Mouse (Mus musculus) heart, postnatal 0 days (tissue): Measurements from ENCODE around the gene Bak1. TPM values are rescaled to one million over a fixed set of nuclear protein-coding genes. Genes with fewer than 3 reads are reported as not detected.

ENCODE experiments used
- ATAC-seq: fragments of 200-750 bp; cut with Nextera tagmentation; 2 replicates; pipeline ENCODE4 v1.8.0; 2017; ENCODE audit warnings: low read depth, moderate number of reproducible peaks, moderate library complexity; ENCODE audit not compliant: insufficient read depth
- DNase-seq: peaks from one replicate; pipeline ENCODE4 v3.0.0-alpha.2; 2016; ENCODE audit warnings: low spot score
- H3K27ac ChIP-seq: fragments of 300-500 bp; sonication (generic); 2 replicates; pipeline ENCODE4 v1.5.1; 2014; ENCODE audit warnings: low read depth, mild to moderate bottlenecking
- H3K27me3 ChIP-seq: fragments of 300-500 bp; sonication (generic); 2 replicates; pipeline ENCODE4 v1.6.1; 2014; ENCODE audit warnings: low read length, mixed read lengths; ENCODE audit not compliant: control insufficient read depth, insufficient read depth
- H3K36me3 ChIP-seq: fragments of 300-500 bp; sonication (generic); replicated peaks from 2 replicates; pipeline ENCODE4 v1.6.1; 2014; ENCODE audit warnings: low read length, mixed read lengths; ENCODE audit not compliant: control insufficient read depth, insufficient read depth
- H3K4me1 ChIP-seq: fragments of 300-500 bp; sonication (generic); 2 replicates; pipeline ENCODE4 v1.6.1; 2014; ENCODE audit warnings: antibody characterized with exemption; ENCODE audit not compliant: control insufficient read depth, insufficient read depth
- H3K4me2 ChIP-seq: fragments of 300-500 bp; sonication (generic); 2 replicates; pipeline ENCODE4 v1.6.1; 2014; ENCODE audit warnings: low read depth, mild to moderate bottlenecking, low read length, moderate library complexity
- H3K4me3 ChIP-seq: fragments of 300-500 bp; sonication (generic); 2 replicates; pipeline ENCODE4 v1.5.1; 2014; ENCODE audit warnings: low read depth, low read length
- H3K9ac ChIP-seq: fragments of 300-500 bp; sonication (generic); replicated peaks from 2 replicates; pipeline ENCODE4 v1.6.1; 2014; ENCODE audit warnings: low read depth, low read length, mixed read lengths
- H3K9me3 ChIP-seq: fragments of 300-500 bp; sonication (generic); replicated peaks from 2 replicates; pipeline ENCODE4 v1.6.1; 2016; ENCODE audit warnings: low read length; ENCODE audit not compliant: control insufficient read depth
- CTCF ChIP-seq: IDR thresholded peaks from 2 replicates; pipeline ENCODE4 v1.5.1; 2016; ENCODE audit warnings: antibody characterized with exemption, control low read depth, low read depth
- EP300 ChIP-seq: IDR thresholded peaks from 2 replicates; pipeline ENCODE4 v1.6.1; 2016; ENCODE audit warnings: antibody characterized with exemption, low read depth
- WGBS: fragments of 180-500 bp; shearing (Covaris S2); extraction: QIAGEN DNeasy Blood & Tissue Kit; methylation state at CpG from one replicate; pipeline ENCODE4 v1.1.7; 2014; 5-methylcytosine and 5-hydroxymethylcytosine counted together
- polyA plus RNA-seq: library from polyadenylated mRNA; unstranded; fragments of >200 nt; fragmentation: Nextera tagmentation; extraction: Ambion mirVana; gene quantifications from 2 replicates; pipeline ENCODE4 v1.2.1, GENCODE M21; 2015
- total RNA-seq: library from RNA; depleted of rRNA; stranded (reverse); fragments of >200 nt; gene quantifications from 2 replicates; pipeline ENCODE4 v1.2.3, GENCODE M21; 2014; ENCODE audit warnings: low replicate concordance; rRNA removed

Gene Bak1
- total and polyA plus RNA-seq, 2 experiments from 2014 or later: 4.5 to 82.4 TPM

DNA sequence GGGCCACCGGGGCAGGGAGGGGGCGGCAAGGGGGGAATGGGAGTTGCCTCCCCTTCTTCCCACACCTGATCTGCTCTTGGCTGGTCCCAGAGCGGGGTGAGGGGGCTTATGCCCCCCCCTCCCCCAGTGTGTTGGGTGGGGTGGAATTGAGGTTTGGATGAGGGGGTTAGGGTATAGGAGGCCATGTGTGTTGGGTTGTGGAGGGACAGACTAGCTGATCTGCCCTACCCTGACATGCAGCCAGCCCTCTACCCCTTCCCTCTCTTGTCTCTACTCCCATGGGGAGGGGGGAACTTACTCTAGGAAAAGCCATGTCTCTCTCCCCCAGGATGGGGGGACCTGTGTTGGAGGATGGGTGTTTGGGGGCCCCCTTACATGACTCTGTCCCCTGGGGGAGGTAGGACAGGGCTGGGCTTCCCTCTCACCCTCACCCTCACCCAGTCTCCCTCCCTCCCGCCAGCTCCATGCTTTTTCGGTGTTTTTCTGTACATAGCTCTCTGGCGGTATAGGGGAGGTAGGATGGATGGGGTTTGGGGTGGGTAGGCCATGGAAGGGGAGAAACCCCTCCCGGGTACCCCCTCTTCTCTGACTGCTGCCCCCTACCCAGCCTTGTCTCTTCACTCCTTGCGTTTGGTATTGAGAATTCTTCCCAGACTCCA, 57.4 kb downstream of the Bak1 start:
- Histone ChIP-seq H3K4me2 (no peak overlapping the region), H3K27me3 (no peaks in the 10 kb centered on the region), H3K9me3 (no peaks in the 10 kb centered on the region), H3K9ac (peak overlapping the region; percentile 73; the same call in 1 of the 2 replicates), H3K4me1 (peaks cover 14% of the 10 kb centered on the region), H3K4me3 (no peak overlapping the region), H3K36me3 (peaks cover 26% of the 10 kb centered on the region), H3K27ac (no peak overlapping the region)
- TF ChIP-seq EP300 (no peak), CTCF (no peak)
- no peak for DNase-seq
- no peak for ATAC-seq
- 54% methylated on average over 6 of the region's 8 CpGs for WGBS

DNA sequence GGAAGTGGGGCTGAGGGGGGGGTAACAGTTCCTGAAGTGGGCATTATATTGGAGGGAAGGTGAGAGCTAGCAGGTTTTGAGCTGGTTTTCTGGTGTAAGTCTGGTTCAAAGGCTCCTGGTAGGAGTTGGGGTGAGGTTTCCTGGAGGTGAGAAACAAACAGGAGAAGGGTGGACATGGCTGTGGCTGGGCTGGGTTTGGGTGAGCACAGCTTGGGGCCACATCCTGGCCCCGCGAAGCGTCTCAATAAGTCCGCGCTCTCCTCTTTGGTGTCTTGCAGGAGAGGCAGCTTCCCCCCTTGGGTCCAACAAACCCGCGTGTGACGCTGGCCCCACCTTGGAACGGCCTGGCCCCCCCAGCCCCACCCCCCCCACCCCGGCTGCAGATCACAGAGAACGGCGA, 58.6 kb downstream of the Bak1 start:
- H3K4me3 ChIP-seq: no peak overlapping the region
- no peaks in the 10 kb centered on the region for H3K27me3 ChIP-seq
- H3K4me2 ChIP-seq: no peak overlapping the region
- TF ChIP-seq EP300 (no peak), CTCF (no peak)
- peaks cover 14% of the 10 kb centered on the region for H3K4me1 ChIP-seq
- H3K36me3 ChIP-seq: peaks cover 15% of the 10 kb centered on the region
- no peak overlapping the region for H3K9ac ChIP-seq
- WGBS: 65% methylated on average over 12 of the region's 12 CpGs
- no peaks in the 10 kb centered on the region for H3K9me3 ChIP-seq
- ATAC-seq: no peak
- no peak for DNase-seq
- no peak overlapping the region for H3K27ac ChIP-seq

Other genes starting within 250 kb of the Bak1 start
- gene Bnip1, start 247.9 kb downstream of the Bak1 start, total RNA-seq: 45.6 and 58.6 TPM in 2 replicates
- gene Bnip1, start 247.9 kb downstream of the Bak1 start, polyA plus RNA-seq: 50.5 and 50.9 TPM in 2 replicates
- gene Nkx2-5, start 184.0 kb downstream of the Bak1 start, total RNA-seq: 284 and 346 TPM in 2 replicates
- 139 and 155 TPM in 2 replicates for gene Nkx2-5, start 184.0 kb downstream of the Bak1 start, polyA plus RNA-seq
- 4.5 and 4.8 TPM in 2 replicates for gene Kifc5b, start 111.9 kb downstream of the Bak1 start, total RNA-seq
- 0.93 and 1.5 TPM in 2 replicates for gene Kifc5b, start 111.9 kb downstream of the Bak1 start, polyA plus RNA-seq
- gene Phf1, start 96.0 kb downstream of the Bak1 start, total RNA-seq: 13.7 and 16.3 TPM in 2 replicates
- 6.3 and 7.2 TPM in 2 replicates for gene Phf1, start 96.0 kb downstream of the Bak1 start, polyA plus RNA-seq
- gene Cuta, start 89.4 kb downstream of the Bak1 start, total RNA-seq: 80.2 and 107 TPM in 2 replicates
- 180 and 193 TPM in 2 replicates for gene Cuta, start 89.4 kb downstream of the Bak1 start, polyA plus RNA-seq
- 4.3 and 6.6 TPM in 2 replicates for gene Syngap1, start 87.8 kb downstream of the Bak1 start, total RNA-seq
- 0.41 and 0.45 TPM in 2 replicates for gene Syngap1, start 87.8 kb downstream of the Bak1 start, polyA plus RNA-seq
- gene Zbtb9, start 55.8 kb downstream of the Bak1 start, total RNA-seq: 4.0 and 10.9 TPM in 2 replicates
- gene Zbtb9, start 55.8 kb downstream of the Bak1 start, polyA plus RNA-seq: 5.0 and 5.4 TPM in 2 replicates
- 6.9 and 7.0 TPM in 2 replicates for gene Itpr3, start 28.3 kb upstream of the Bak1 start, total RNA-seq
- gene Itpr3, start 28.3 kb upstream of the Bak1 start, polyA plus RNA-seq: 0.75 and 0.89 TPM in 2 replicates
- 301 and 397 TPM in 2 replicates for gene Uqcc2, start 104.9 kb upstream of the Bak1 start, total RNA-seq
- gene Uqcc2, start 104.9 kb upstream of the Bak1 start, polyA plus RNA-seq: 419 and 436 TPM in 2 replicates
- gene Ip6k3, start 138.8 kb upstream of the Bak1 start, total RNA-seq: 0.93 and 6.1 TPM in 2 replicates
- 2.1 and 3.7 TPM in 2 replicates for gene Ip6k3, start 138.8 kb upstream of the Bak1 start, polyA plus RNA-seq
- gene Lemd2, start 175.5 kb upstream of the Bak1 start, total RNA-seq: 40.2 and 45.4 TPM in 2 replicates
- 6.5 and 7.1 TPM in 2 replicates for gene Lemd2, start 175.5 kb upstream of the Bak1 start, polyA plus RNA-seq